Mouse (Mus musculus): ENCODE measurements at regions not wholly inside any gene's neighbourhood (a gene's known extent, or its start where the extent isn't known, plus 50 kb on each side); places are given as distances from the start of the nearest gene placed in this dataset.
A peak's percentile ranks its signal among the peaks of the same experiment; 100 is the strongest.
"Not testable (repeated sequence)": the region's sequence is repeated elsewhere in the genome, so short reads cannot be mapped to it uniquely, and the experiment has no call there.

- DNase-seq (ENCODE audit: low spot score in 2 of 2): peak; percentile 77 to 96
Measured at GRCm38 (mm10) chr13:107831221-107831681, 213.0 kb upstream of the Smim15 start.

DNA sequence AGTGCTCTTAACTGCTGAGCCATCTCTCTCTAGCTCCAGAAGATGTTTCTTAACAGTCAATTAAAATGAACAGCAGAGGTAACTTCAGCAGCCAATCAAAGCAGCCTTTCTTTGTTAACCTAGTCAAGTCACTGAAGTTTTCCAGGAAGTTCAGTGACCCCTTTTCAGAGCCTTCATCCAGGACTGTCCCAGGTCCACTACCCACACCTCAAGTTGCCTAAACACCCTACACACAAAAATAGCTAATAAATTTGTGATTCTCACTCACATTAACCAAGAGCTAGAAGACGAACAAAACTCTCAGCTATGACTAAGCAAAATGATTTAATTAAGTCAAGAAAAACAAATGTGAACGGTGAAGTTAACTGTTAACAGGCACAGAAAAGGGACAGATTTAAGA is 214.0 kb upstream of the Smim15 start:
- no peak for DNase-seq (ENCODE audit: low spot score in 2 of 2)

DNA sequence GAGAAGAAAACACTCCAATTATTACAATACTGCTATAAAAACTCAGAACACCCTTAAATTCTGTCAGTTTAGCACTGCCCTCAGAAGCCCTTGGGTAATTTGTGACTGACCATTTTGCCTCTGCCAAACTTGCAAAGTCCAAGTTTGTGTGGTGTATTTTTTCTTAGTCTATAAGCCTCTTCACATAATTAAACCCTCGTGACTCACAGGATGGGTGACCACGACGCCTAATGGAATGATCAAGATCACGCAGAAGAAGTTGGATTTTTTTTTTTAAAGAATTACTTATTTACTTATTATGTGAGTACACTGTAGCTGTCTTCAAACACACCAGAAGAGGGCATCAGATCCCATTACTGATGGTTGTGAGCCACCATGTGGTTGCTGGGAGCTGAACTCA is 214.4 kb upstream of the Smim15 start:
- no peak for DNase-seq (ENCODE audit: low spot score in 2 of 2)

DNA sequence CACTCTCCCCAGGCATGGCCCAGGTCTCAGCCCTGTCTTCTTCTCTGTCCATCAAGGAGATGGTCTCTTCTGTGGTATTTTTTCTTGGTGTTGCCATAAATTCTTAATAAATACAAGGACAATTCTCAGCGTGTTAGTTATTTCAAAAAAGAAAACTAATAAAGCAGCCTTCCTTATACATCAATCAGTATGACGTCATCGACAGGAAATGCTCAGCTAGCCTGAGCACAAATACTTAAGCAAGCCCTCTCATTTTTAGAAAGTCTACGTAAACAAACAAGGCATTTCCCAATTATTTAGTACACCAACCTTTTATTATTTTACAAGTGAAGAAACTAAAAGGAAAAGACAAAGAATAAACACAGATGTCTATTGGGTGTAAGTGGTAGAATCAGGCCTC is 218.6 kb upstream of the Smim15 start:
- DNase-seq (ENCODE audit: low spot score in 2 of 2): no peak

DNA sequence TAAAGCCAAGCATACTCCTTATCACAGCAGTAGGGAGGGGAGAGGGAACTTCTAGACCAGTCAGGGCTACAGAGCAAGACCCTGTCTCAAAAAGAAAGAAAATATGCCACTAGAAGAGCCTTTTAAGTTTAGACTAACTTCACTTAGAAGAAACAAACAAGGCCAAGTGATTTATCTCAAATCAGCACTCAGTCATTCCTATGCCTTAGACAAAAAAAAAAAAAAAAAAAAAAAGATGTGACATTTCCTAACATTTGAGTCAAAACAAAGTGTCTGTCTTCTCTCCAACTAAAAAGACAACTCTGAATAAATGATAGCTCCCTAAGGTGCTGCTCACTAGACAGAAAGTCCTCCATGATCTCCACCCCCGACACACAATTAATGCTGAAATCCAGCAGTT is 220.9 kb upstream of the Smim15 start:
- DNase-seq (ENCODE audit: low spot score in 2 of 2): no peak

- DNase-seq (ENCODE audit: low spot score in 2 of 2): no peak
Measured at GRCm38 (mm10) chr13:107822198-107822597, 222.0 kb upstream of the Smim15 start.

DNA sequence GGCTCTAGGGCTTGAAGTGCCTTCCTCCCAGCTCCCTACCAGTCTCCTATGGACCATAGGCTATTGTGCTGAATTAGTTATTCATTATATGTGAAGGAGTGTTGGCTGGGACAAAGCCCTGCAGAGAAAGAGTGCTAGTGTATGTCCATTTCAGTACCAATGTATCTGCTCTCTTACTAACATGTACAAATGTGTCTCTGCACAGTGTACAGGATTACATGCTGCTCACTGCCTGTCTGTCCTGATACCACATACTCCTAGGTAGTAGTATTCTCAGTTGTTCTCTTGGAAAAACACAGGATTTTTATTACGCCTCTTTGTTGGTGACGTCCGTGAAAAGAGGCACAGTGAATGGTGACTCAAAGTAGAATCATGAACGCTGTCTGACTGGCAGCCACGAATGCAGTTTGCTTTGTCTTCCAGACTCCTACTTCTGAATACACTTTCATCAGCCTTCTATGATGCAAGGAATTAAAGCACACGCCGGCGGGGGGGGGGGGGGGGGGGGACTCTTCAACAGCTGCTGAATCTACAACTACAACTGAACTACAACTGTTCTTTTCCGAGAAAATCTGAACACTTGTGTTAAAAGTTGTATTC is 230.6 kb upstream of the Smim15 start:
- DNase-seq (ENCODE audit: low spot score in 2 of 2): no peak

GRCm38 (mm10) chr13:107812014-107812413 is 232.2 kb upstream of the Smim15 start:
- no peak for DNase-seq (ENCODE audit: low spot score in 2 of 2)

GRCm38 (mm10) chr13:107810802-107811192 is 233.4 kb upstream of the Smim15 start:
- no peak for DNase-seq (ENCODE audit: low spot score in 2 of 2)

GRCm38 (mm10) chr13:107810060-107810801 is 234.0 kb upstream of the Smim15 start:
- DNase-seq (ENCODE audit: low spot score in 2 of 2): no peak

DNA sequence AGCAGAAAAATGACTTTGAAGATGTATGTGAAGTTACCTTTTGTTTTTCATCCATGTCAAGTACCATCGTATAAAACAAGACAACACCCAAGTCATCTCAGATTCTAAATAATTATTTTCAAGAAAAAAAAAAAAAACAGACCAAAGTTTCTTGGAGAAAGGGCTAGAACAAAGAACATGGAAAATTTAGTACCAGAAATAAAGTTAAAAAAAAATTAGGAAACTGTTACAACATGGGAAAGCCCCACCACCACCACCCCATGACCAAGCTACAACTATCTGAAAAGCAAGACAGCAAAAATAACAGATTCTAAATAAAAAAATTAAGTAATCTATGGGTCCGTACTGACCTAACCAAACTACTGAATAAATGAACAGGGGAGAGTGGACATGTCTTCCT is 235.3 kb upstream of the Smim15 start:
- no peak for DNase-seq (ENCODE audit: low spot score in 2 of 2)

DNA sequence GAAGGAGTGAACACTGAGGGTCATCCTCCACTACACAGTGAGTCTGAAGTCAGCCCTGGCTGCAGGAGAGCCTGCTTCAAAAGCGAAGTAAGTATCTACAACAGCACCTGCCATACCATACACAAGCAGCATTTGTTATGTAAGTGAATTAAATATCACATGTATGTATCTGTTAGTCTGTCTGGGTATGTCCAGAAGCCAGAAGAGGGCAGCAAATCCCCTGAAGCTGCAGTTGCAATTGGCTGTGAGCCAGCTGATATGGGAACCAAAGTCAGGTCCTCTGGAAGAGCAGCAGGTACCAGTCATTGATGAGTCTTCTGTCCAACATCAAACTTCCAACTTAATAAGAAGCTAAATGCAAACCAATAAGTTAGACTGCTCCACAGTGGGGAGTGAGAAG is 239.8 kb upstream of the Smim15 start:
- no peak for DNase-seq (ENCODE audit: low spot score in 2 of 2)

GRCm38 (mm10) chr13:107799199-107799945 is 244.9 kb upstream of the Smim15 start:
- no peak for DNase-seq (ENCODE audit: low spot score in 2 of 2)

DNA sequence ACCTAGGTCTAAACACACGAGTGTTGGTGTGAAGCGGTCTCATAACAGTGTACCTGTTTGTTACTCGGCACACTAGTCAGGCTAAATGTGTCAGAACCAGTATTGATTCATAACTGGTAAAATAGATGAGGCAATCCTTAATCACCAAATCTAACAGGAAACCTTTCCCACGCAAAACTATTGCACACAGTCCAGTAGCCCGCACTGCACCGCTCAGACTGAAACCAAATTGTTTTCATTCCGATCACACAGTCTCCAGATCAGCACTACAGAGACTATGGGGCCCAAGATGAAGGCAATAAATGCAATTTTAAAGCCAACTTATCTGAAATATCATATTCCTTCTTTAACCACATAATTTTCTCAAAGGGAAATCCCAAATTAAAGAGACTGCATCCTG is 246.1 kb upstream of the Smim15 start:
- DNase-seq (ENCODE audit: low spot score in 2 of 2): no peak

GRCm38 (mm10) chr13:107795516-107795915 is 248.7 kb upstream of the Smim15 start:
- no peak for DNase-seq (ENCODE audit: low spot score in 2 of 2)

DNA sequence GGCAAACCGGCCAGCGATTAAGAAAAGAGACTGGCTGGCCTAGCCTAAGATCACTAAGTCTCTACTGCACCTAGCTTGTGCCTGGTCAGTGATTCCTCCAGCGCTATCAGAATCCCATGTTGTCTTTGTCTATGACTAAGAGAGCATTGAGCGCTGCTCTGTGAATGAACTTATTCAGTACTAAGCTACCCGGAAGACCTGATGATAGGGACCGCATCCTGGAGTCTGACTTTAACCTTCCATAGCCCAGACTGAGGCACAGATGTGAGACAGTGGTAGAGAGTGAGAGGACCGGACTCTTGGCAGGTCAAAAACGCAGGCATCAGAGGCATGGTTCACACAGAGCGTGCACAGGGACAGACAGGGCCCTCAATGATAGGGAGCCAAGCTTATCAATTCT is 252.5 kb upstream of the Smim15 start:
- DNase-seq (ENCODE audit: low spot score in 2 of 2): no peak

- DNase-seq (ENCODE audit: low spot score in 2 of 2): no peak
Measured at GRCm38 (mm10) chr13:107784971-107785370, 259.3 kb upstream of the Smim15 start.

- no peak for DNase-seq (ENCODE audit: low spot score in 2 of 2)
Measured at GRCm38 (mm10) chr13:107781741-107782140, 262.5 kb upstream of the Smim15 start.

DNA sequence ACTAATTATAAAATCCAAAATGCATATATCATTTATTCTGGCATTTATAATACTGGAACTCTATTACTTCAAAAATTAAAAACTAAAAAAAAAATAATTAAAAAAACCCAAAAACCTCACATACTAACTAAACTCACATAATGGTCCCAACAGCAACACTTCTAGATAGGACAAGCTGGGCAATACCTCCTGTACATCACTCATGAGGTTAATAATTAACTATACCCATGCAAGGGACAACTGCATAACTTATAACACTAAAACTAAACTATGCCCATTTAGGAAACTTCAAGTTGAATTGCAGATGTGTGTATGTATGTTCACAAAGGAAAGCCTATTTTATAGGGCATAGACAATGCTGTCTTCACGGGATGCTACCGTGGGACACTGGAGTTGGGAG is 263.0 kb upstream of the Smim15 start:
- no peak for DNase-seq (ENCODE audit: low spot score in 2 of 2)

DNA sequence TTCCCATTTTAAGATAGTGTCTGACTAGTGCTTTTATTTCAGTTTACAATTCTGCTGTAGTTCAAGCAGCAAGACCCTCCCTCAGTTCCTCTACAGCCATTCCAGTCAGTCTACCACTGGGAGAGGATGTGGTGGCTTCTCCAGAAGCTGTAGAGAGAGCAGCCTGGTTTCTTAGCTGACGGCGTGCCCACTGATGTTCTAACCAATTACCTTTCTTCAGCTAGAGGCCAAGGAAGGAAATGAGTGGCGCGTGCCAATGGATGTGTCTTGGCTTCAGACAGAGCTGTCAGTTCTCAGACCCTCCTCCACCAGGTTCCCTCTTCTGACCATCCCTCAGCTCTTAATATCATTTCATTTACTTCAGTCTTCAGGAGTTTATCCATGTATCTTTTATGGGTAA is 264.7 kb upstream of the Smim15 start:
- DNase-seq (ENCODE audit: low spot score in 2 of 2): no peak

DNA sequence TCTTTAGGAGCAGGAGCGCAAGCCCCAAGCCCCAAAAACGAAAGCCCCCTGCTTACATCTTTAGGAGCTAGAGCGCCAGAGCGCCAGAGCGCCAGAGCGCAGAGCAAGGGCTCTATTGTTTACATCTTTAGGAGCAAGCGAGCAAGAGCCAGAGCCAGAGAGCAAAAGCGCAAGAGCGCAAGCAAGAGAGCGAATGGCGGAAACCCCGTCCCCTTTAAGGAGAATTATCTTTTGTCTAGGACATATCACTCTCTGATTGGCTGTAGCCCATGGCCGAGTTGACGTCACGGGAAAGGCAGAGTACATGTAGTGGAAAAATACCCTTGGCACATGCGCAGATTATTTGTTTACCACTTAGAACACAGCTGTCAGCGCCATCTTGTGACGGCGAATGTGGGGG is 269.7 kb upstream of the Smim15 start:
- DNase-seq (ENCODE audit: low spot score in 2 of 2): not testable (repeated sequence)

GRCm38 (mm10) chr13:107767262-107767624 is 277.0 kb upstream of the Smim15 start:
- no peak for DNase-seq (ENCODE audit: low spot score in 2 of 2)

All from urinary bladder, adult 18-20 months (tissue).